Mouse (Mus musculus): ENCODE measurements around the gene Htr3a. TPM values are rescaled to one million over a fixed set of nuclear protein-coding genes. Genes with fewer than 3 reads are reported as not detected.

The Htr3a gene
- total RNA-seq (2023) = not detected in 2 replicates

DNA sequence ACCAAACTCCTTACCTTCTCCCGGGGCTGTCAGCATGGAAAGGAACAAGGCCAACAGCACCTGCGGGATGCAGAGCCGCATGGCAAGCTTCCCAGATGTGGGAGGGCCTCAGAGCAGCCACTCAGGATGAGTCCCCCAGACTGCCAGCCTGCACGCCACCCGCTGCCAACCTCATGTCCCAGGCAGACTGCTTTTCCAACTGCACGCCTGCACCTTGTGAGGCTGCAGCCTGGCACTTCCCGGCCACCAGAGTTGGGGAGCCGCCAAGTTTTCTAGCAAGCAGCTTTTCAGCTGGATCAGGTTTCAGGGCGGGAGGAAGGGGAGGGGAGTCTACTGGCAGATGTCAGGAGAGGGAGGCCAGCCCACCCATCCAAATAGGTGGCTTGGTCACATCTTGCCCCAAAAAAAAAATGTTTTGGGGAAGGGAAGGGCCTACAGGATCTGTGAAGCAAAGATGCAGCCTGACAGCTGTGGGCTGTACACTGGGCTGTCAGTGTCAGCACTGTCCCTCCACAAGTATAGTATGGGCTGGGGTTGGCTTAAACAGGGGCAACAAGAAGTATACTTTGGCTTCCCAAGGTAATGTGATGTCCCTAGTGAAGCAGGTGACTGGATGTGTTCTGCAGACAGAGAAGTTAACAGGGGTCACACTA is at the start of gene Htr3a:
Htr3a (minus strand) TSS at position 215 of the 653 bp plus-strand sequence.

Other genes with a start within 250 kb of the Htr3a start
- gene Zbtb16, start 74.9 kb downstream of the Htr3a start, total RNA-seq (2023) = 6.8 and 7.8 TPM in 2 replicates
- gene Htr3b, start 53.9 kb upstream of the Htr3a start, total RNA-seq (2023) = not detected in 2 replicates
- gene Usp28, start 74.3 kb upstream of the Htr3a start, total RNA-seq (2023) = 7.9 and 15.0 TPM in 2 replicates
- 19.4 and 22.2 TPM in 2 replicates for gene Zw10, start 144.5 kb upstream of the Htr3a start, total RNA-seq (2023)
- not detected in 2 replicates for gene Tmprss5, start 170.2 kb upstream of the Htr3a start, total RNA-seq (2023)